Mouse (Mus musculus) forebrain, postnatal 0 days (tissue): ENCODE data around the gene Pced1b. TPM values are rescaled to one million over a fixed set of nuclear protein-coding genes. Genes with fewer than 3 reads are reported as not detected.

Source experiments
- ATAC-seq: fragments of 200-750 bp; cut with Nextera tagmentation; 2 replicates; pipeline ENCODE4 v1.8.0; 2017; ENCODE audit warnings: mild to moderate bottlenecking, moderate library complexity
- DNase-seq: peaks from one replicate; pipeline ENCODE4 v3.0.0-alpha.2; 2015
- H3K27ac ChIP-seq: fragments of 300-500 bp; sonication (generic); 2 replicates; pipeline ENCODE4 v1.5.1; 2014; ENCODE audit warnings: low read depth, mild to moderate bottlenecking, antibody characterized with exemption, low read length, moderate library complexity, mixed read lengths
- H3K27me3 ChIP-seq: fragments of 300-500 bp; sonication (generic); 2 replicates; pipeline ENCODE4 v1.6.1; 2014; ENCODE audit warnings: mild to moderate bottlenecking, low read length, mixed read lengths; ENCODE audit not compliant: insufficient read depth
- H3K36me3 ChIP-seq: fragments of 300-500 bp; sonication (generic); 2 replicates; pipeline ENCODE4 v1.6.1; 2014; ENCODE audit warnings: mild to moderate bottlenecking, moderate library complexity; ENCODE audit not compliant: insufficient read depth
- H3K4me1 ChIP-seq: fragments of 300-500 bp; sonication (generic); 2 replicates; pipeline ENCODE4 v1.6.1; 2014; ENCODE audit warnings: antibody characterized with exemption; ENCODE audit not compliant: insufficient read depth
- H3K4me2 ChIP-seq: fragments of 300-500 bp; sonication (generic); 2 replicates; pipeline ENCODE4 v1.6.1; 2014; ENCODE audit warnings: low read depth, mild to moderate bottlenecking, moderate library complexity
- H3K4me3 ChIP-seq: fragments of 300-500 bp; sonication (generic); 2 replicates; pipeline ENCODE4 v1.5.1; 2014; ENCODE audit warnings: low read depth, low read length, mixed read lengths
- H3K9ac ChIP-seq: fragments of 300-500 bp; sonication (generic); 2 replicates; pipeline ENCODE4 v1.6.1; 2014; ENCODE audit warnings: mild to moderate bottlenecking
- H3K9me3 ChIP-seq: fragments of 300-500 bp; sonication (generic); 2 replicates; pipeline ENCODE4 v1.6.1; 2016; ENCODE audit warnings: low read length
- CTCF ChIP-seq: sonication (generic); IDR thresholded peaks from 2 replicates; pipeline ENCODE4 v1.5.1; 2016; ENCODE audit warnings: antibody characterized with exemption, control low read depth, low read depth
- WGBS: fragments of 180-500 bp; shearing (Covaris S2); extraction: QIAGEN DNeasy Blood & Tissue Kit; methylation state at CpG from one replicate; pipeline ENCODE4 v1.1.7; 2014; 5-methylcytosine and 5-hydroxymethylcytosine counted together
- polyA plus RNA-seq: library from polyadenylated mRNA; unstranded; fragments of >200 nt; fragmentation: Nextera tagmentation; extraction: Ambion mirVana; gene quantifications from 2 replicates; pipeline ENCODE4 v1.2.1, GENCODE M21; 2015
- total RNA-seq: library from RNA; depleted of rRNA; stranded (reverse); fragments of >200 nt; gene quantifications from 2 replicates; pipeline ENCODE4 v1.2.3, GENCODE M21; 2014

Pced1b gene
- total and polyA plus RNA-seq, 2 experiments from 2014 or later: 4.4 to 6.9 TPM

DNA sequence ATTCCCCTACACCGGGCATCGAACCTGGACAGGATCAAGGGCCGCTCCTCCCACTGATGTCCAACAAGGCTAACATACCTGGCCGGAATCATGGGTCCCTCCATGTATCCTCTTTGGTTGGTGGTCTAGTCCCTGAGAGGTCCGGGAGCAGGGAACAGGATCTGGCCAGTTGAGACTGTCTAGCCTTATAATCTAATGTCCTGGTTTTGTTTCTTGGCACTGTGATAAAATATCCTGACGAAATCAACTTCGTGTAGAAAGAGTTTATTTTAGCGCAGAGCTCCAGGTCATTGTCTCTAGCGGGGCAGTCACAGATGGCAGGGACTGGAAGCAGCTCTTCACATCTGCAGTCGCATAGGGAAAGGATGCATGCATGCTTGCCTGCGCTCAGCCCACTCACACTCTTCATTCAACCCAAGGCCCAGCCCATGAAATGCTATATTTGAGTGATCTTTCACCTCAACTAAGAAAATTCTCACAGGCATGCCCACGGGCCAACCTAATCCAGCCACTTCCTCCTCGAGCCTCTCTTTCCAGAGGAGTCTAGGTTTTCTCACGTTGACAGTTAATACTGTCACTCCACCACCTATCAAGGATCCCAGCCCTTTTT, 19.4 kb downstream of the Pced1b start:
- ATAC-seq (no peak), DNase-seq (no peak)
- no peak overlapping the region for H3K4me2 ChIP-seq
- no peak overlapping the region for H3K27ac ChIP-seq
- 86% methylated on average over 14 of the region's 14 CpGs for WGBS
- TF ChIP-seq CTCF: no peak
- H3K4me3 ChIP-seq: no peak overlapping the region
- H3K9ac ChIP-seq: no peak overlapping the region
- no peaks in the 10 kb centered on the region for H3K27me3 ChIP-seq
- H3K36me3 ChIP-seq: no peaks in the 10 kb centered on the region
- no peaks in the 10 kb centered on the region for H3K9me3 ChIP-seq
- H3K4me1 ChIP-seq: no peaks in the 10 kb centered on the region

DNA sequence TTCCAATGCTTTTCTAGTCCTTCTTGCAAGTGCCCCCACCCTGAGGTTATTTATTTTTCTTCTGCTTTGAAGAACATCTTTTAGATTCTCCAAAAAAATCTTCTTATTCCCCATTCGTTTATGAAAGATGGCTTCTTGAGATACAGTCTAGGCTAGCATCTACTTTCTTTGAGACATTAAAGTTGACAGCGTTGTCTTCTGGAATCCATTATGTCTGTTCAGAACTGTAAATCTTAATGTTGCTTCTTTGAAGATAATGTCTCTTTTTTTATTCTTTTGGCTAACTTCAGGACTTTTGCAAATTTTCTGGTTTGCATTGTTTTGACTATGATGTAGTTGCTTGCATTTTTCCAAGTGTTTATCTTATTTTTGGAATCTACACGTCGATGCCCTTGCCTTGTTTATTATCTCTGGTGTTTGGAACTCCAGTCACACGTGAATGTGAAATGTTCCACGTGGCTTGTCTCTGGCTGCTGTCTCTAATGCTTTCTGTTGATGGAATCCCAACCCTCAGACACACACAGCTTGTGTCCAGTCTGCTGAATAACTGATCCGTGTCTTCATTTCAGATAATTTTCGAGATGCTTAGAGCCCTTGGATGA, 20.3 kb downstream of the Pced1b start:
- Histone ChIP-seq H3K9me3 (no peaks in the 10 kb centered on the region), H3K27ac (no peak overlapping the region), H3K4me1 (no peaks in the 10 kb centered on the region), H3K36me3 (no peaks in the 10 kb centered on the region), H3K4me2 (no peak overlapping the region), H3K27me3 (no peaks in the 10 kb centered on the region), H3K4me3 (no peak overlapping the region), H3K9ac (no peak overlapping the region)
- DNase-seq (no peak), ATAC-seq (no peak)
- 70% methylated on average over 8 of the region's 8 CpGs for WGBS
- no peak for TF ChIP-seq CTCF

DNA sequence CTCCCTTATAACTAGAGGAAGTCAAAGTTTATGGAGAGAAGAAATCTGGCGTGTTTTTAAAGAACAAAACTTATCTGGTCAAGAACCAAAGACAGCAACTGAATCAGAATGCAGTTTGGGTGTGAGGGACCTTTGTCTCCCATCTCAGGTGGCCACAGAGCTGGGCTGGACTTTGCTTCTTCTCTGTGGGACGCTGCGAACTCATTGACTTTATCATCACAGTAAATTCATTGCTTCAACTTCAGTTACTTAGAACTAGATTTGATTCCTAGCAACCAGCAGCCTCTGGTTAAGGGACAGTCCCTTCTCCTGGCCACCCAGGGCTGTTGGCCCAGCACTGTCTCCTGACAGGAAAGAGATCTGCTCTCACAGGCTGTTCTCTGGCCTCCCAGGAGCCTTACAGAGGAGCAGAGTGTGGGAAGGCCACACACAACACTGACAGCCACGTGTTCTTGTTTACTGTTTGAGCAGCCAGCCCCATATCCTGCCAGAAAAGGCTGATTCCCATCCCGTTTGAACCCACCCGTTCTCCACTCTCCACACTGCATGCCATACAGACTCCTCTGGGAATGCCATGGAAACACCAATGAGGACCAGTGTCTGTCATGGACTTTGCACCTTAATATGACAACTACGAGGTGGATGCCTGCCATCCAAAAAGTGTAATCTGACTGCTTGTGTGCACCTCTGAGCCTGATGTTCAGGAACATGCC, 25.2 kb downstream of the Pced1b start:
- ATAC-seq (peak; percentile 76), DNase-seq (no peak)
- H3K4me1 ChIP-seq: peaks cover 6% of the 10 kb centered on the region; the same call in 1 of the 2 replicates
- no peaks in the 10 kb centered on the region for H3K9me3 ChIP-seq
- 44% methylated on average over 7 of the region's 7 CpGs for WGBS
- no peaks in the 10 kb centered on the region for H3K36me3 ChIP-seq
- H3K27ac ChIP-seq: no peak overlapping the region
- H3K27me3 ChIP-seq: no peaks in the 10 kb centered on the region
- H3K9ac ChIP-seq: no peak overlapping the region
- TF ChIP-seq CTCF: no peak
- H3K4me2 ChIP-seq: no peak overlapping the region
- no peak overlapping the region for H3K4me3 ChIP-seq

DNA sequence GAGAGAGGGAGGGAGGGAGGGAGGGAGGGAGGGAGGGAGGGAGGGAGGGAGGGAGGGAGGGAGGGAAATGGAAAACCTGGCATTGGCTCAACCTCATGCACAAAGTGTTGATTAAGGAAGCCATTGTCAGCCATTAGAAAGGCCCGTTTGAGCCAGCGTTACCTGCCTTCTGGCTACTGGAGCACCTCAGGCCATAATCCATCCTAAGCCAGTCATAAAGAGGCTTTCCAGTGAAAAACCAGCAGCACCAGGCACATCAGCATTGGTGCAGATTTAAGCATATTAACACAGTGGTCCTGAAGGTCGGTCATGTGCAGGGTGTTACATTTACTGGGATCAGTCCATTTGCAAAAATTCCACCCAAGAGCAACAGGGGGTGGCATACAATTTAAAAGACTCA, 25.9 kb downstream of the Pced1b start:
- no peak for DNase-seq
- no peak overlapping the region for H3K4me3 ChIP-seq
- no peaks in the 10 kb centered on the region for H3K9me3 ChIP-seq
- H3K27ac ChIP-seq: no peak overlapping the region
- no peaks in the 10 kb centered on the region for H3K27me3 ChIP-seq
- WGBS: 52% methylated on average over 3 of the region's 3 CpGs
- no peak for TF ChIP-seq CTCF
- ATAC-seq: no peak
- H3K4me2 ChIP-seq: no peak overlapping the region
- H3K4me1 ChIP-seq: peaks cover 6% of the 10 kb centered on the region; the same call in 1 of the 2 replicates
- H3K9ac ChIP-seq: no peak overlapping the region
- no peaks in the 10 kb centered on the region for H3K36me3 ChIP-seq

DNA sequence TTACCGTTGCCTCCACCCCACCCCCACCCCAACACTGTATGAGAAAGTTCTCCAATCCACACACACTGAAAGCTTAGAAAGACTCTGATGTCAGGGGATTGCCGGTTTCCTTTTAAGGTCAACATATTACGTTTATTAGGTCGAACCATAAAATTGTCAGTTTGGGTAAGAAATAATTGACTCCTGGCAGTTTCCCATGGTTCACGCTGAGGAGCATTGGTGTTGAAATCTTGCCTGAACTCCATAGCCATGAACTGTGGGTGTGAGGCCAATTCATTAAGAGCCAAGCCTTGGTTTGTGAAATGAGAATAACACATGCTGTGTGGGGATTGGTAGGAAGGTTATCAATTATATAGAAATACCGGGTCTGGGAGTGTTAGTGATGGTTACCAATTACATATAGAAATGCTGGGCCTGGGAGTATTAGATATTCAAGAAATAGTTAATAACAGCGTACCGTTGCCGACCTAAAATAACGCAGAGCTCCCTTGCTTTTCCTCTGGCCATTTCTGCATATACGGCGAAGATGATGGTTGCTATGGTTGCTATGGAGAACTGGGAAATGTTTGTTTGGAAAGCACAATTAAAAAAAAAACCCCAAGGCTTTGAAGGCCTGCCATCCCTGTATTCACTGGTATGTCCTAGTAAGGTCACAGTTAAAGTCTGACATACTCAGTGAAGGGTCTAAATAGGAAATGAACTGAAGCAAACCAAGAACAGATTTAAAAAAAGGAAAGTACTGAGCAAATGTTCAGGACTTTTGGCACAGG, 28.9 kb downstream of the Pced1b start:
- WGBS: 76% methylated on average over 12 of the region's 12 CpGs

DNA sequence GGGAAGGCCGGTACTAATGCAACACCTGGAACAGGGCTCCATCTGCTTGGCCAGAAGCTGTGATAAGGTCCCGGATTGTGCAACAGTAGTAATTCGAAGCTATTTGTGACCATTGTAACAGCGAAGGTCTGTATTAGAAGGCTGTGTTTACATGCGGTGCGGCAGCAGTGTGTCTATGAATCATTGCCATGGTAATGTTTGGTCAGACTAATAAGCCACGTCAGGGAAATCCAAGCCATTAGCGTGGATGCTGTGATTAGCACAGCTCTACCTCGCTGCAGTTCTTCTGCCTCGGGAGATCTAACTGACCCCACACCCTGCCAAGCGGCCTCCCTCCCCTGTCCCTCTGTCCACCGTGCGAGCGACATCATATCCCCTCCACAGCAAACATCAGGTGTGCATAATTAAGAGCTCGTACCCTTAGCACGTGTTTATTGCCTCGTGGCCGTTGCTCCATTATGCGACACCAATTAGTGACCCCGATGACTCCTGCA, 29.8 kb downstream of the Pced1b start:
- no peaks in the 10 kb centered on the region for H3K27me3 ChIP-seq
- H3K36me3 ChIP-seq: peaks cover 3% of the 10 kb centered on the region; the same call in 1 of the 2 replicates
- no peak for TF ChIP-seq CTCF
- no peak overlapping the region for H3K4me3 ChIP-seq
- H3K9me3 ChIP-seq: no peaks in the 10 kb centered on the region
- WGBS: 19% methylated on average over 20 of the region's 20 CpGs
- peaks cover 6% of the 10 kb centered on the region; the same call in 1 of the 2 replicates for H3K4me1 ChIP-seq
- H3K9ac ChIP-seq: no peak overlapping the region
- peak; percentile 48 for ATAC-seq
- DNase-seq: peak; percentile 19
- no peak overlapping the region for H3K4me2 ChIP-seq
- H3K27ac ChIP-seq: no peak overlapping the region

More for the DNA sequence above, 28.9 kb downstream of the Pced1b start:
- H3K4me3 ChIP-seq: no peak overlapping the region
- H3K27ac ChIP-seq: no peak overlapping the region
- TF ChIP-seq CTCF: no peak
- H3K36me3 ChIP-seq: peaks cover 3% of the 10 kb centered on the region; the same call in 1 of the 2 replicates
- H3K9ac ChIP-seq: no peak overlapping the region
- H3K4me1 ChIP-seq: peaks cover 6% of the 10 kb centered on the region; the same call in 1 of the 2 replicates
- H3K27me3 ChIP-seq: no peaks in the 10 kb centered on the region
- H3K4me2 ChIP-seq: no peak overlapping the region
- no peaks in the 10 kb centered on the region for H3K9me3 ChIP-seq
- DNase-seq (no peak), ATAC-seq (no peak)
